Mouse (Mus musculus) myocyte (in vitro differentiated cells): Measurements from ENCODE around the gene Apobec4.

Experiments
- CEBPB ChIP-seq: IDR thresholded peaks from 2 replicates; pipeline ENCODE4 v1.6.1; 2011; ENCODE audit warnings: mild to moderate bottlenecking, moderate library complexity; ENCODE audit not compliant: poor library complexity, insufficient read depth, severe bottlenecking
- POLR2AphosphoS2 ChIP-seq: IDR thresholded peaks from one replicate; pipeline ENCODE4 v1.6.1; 2011; ENCODE audit warnings: low read depth, control low read depth; ENCODE audit not compliant: insufficient read length
- TCF3 ChIP-seq: IDR thresholded peaks from one replicate; pipeline ENCODE4 v1.6.1; 2011; ENCODE audit warnings: low read depth, control low read depth; ENCODE audit not compliant: insufficient read length

DNA sequence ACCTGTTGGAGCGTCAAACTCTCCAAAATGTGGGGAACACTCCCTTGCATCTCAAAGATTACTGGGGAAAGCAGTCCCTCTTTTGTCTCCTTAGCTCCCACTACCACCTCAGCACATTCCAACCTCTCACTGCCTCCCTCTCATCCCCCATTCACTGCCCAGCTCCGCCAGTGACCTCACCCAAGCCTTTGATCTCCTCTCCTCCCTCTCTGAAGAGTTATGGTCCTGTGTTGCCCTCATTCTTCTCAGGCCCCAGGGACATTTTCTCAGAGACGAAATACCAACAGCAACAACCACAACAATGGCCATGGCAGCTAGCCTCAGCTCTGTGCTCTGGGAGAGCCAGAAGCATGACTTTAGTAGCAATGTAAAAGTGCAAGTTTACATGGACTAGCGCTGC, 40.9 kb downstream of the Apobec4 start:
- no peak for TF ChIP-seq CEBPB
- no peak for TF ChIP-seq TCF3
- TF ChIP-seq POLR2AphosphoS2, result no peak
